Mouse (Mus musculus) embryonic facial prominence, embryonic 12.5 days (tissue): ENCODE data around the gene Hoxd4. TPM values are rescaled to one million over a fixed set of nuclear protein-coding genes. Genes with fewer than 3 reads are reported as not detected.

Experiments used
- ATAC-seq: fragments of 200-750 bp; cut with Nextera tagmentation; 2 replicates; pipeline ENCODE4 v1.8.0; 2017; ENCODE audit not compliant: insufficient number of reproducible peaks, insufficient read depth, low FRiP score, low TSS enrichment
- H3K27ac ChIP-seq: fragments of 300-500 bp; sonication (generic); 2 replicates; pipeline ENCODE4 v1.5.1; 2016; ENCODE audit warnings: mild to moderate bottlenecking
- H3K27me3 ChIP-seq: fragments of 300-500 bp; sonication (generic); 2 replicates; pipeline ENCODE4 v1.6.1; 2016; ENCODE audit warnings: mild to moderate bottlenecking, moderate library complexity
- H3K36me3 ChIP-seq: fragments of 300-500 bp; sonication (generic); 2 replicates; pipeline ENCODE4 v1.6.1; 2016; ENCODE audit warnings: mild to moderate bottlenecking
- H3K4me1 ChIP-seq: fragments of 300-500 bp; sonication (generic); 2 replicates; pipeline ENCODE4 v1.6.1; 2016
- H3K4me2 ChIP-seq: fragments of 300-500 bp; sonication (generic); replicated peaks from 2 replicates; pipeline ENCODE4 v1.6.1; 2016; ENCODE audit warnings: mild to moderate bottlenecking, moderate library complexity
- H3K4me3 ChIP-seq: fragments of 300-500 bp; sonication (generic); 2 replicates; pipeline ENCODE4 v1.5.1; 2016; ENCODE audit warnings: mild to moderate bottlenecking
- H3K9ac ChIP-seq: fragments of 300-500 bp; sonication (generic); 2 replicates; pipeline ENCODE4 v1.6.1; 2016; ENCODE audit warnings: mild to moderate bottlenecking, moderate library complexity
- H3K9me3 ChIP-seq: fragments of 300-500 bp; sonication (generic); 2 replicates; pipeline ENCODE4 v1.6.1; 2016; ENCODE audit warnings: mild to moderate bottlenecking, moderate library complexity
- WGBS: fragments of 180-500 bp; shearing (Covaris S2); methylation state at CpG from one replicate; pipeline ENCODE4 v1.1.7; 2016; 5-methylcytosine and 5-hydroxymethylcytosine counted together
- polyA plus RNA-seq: library from polyadenylated mRNA; unstranded; fragments of >200 nt; fragmentation: Nextera tagmentation; extraction: Ambion mirVana; gene quantifications from 2 replicates; pipeline ENCODE4 v1.2.1, GENCODE M21; 2016

The Hoxd4 gene
- polyA plus RNA-seq, 1 experiment from 2014 or later = 0.14 TPM

DNA sequence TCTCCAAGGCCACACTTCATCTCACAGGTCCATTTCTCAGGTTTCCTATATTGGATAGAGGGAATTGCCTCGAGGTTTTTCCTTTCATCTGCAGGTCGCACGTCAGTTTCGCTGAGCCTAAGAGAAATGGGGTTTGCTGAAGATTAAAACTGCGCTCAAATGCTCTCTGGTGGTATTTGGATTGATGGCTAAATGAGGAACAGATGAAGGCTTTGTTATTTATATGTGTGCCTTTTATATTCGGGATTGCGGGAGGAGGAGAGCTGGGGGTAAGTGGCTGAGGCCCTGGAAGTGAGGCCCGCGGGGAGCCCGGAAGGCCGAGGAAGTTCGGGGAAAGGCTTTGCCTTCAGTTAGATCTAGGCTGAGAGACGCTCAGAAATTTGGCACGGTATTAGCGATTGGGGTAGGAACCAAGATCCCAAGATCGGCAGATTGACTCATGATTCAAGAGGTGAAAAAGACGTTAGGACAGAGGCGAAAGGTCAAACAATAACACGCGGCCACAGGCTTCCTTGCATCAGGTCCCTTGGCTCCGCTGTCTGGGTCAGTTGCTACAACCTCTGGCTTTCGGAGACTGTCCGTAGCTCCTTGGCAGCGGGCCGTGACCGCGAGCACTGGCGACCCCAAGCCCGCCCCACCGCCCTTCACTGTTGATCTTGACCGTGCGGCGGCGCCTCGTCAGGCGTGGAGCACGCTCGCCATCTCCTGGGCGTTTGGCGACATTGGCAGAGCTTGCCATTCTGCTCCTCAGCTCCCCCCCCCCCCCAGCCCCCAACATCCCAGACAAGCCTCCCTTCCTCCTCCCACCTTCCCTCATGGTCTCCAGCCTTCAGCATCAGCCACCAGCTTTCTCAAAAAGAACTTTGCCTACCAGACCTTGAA, 39.0 kb upstream of the Hoxd4 start:
- H3K36me3 ChIP-seq = no peaks in the 10 kb centered on the region
- no peak overlapping the region for H3K9ac ChIP-seq
- peak overlapping the region; percentile 28 for H3K4me3 ChIP-seq
- peak overlapping the region; percentile 47 for H3K4me2 ChIP-seq
- no peaks in the 10 kb centered on the region for H3K9me3 ChIP-seq
- under 1% methylated on average over 40 of the region's 40 CpGs for WGBS
- ATAC-seq = no peak
- H3K27me3 ChIP-seq = peaks cover 93% of the 10 kb centered on the region
- no peak overlapping the region for H3K27ac ChIP-seq
- H3K4me1 ChIP-seq = peaks cover 18% of the 10 kb centered on the region

GRCm38 (mm10) chr2:74673835-74674425, 37.8 kb upstream of the Hoxd4 start:
- H3K36me3 ChIP-seq = no peaks in the 10 kb centered on the region
- WGBS = under 1% methylated on average over 24 of the region's 24 CpGs
- 0 out of 2 replicates have a peak, but pooled peaks cover 10% of the 10 kb centered on the region for H3K4me1 ChIP-seq
- H3K27me3 ChIP-seq = peaks cover 92% of the 10 kb centered on the region
- no peak overlapping the region for H3K4me3 ChIP-seq
- ATAC-seq = no peak
- no peaks in the 10 kb centered on the region for H3K9me3 ChIP-seq
- H3K4me2 ChIP-seq = no peak overlapping the region
- H3K27ac ChIP-seq = no peak overlapping the region
- no peak overlapping the region for H3K9ac ChIP-seq

GRCm38 (mm10) chr2:74674881-74675665, 36.7 kb upstream of the Hoxd4 start, which contains the start of gene Hoxd12:
Gene Hoxd12, plus strand, starts transcription at chr2:74675013.
- ATAC-seq = no peak
- Histone ChIP-seq H3K27ac (no peak within 1 kb of the TSS), H3K36me3 (no peaks in the 10 kb centered on the region), H3K27me3 (peaks cover 95% of the 10 kb centered on the region), H3K4me3 (no peak within 1 kb of the TSS), H3K9me3 (no peaks in the 10 kb centered on the region), H3K4me1 (0 out of 2 replicates have a peak, but pooled peaks cover 16% of the 10 kb centered on the region), H3K4me2 (no peak within 1 kb of the TSS), H3K9ac (no peak within 1 kb of the TSS)
- 2% methylated on average over 47 of the region's 47 CpGs for WGBS

DNA sequence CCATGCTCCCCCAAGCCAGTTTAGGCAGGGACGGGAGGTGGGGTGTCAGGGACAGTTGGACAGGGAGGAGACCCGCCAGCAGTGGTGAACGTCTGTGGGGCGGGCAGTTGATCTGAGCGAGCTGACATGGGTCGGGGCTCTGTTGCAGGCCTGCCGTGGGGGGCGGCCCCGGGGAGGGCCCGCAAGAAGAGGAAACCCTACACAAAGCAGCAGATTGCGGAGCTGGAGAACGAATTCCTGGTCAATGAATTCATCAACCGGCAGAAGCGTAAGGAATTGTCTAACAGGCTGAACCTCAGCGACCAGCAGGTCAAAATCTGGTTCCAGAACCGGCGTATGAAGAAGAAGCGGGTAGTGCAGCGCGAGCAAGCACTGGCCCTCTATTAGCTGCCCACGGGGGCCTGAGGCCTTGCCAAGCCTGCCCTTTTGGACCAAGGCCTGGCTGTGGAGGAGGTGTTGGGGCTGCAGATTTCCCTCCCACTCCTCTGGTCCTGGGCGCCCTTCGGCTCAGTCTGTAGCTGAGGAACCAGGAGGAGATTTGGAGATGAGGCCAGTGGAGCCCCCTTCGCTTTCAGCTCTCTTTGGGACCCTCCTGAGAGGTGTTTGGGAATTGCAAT, 36.0 kb upstream of the Hoxd4 start:
- Histone ChIP-seq H3K4me3 (no peak overlapping the region), H3K4me2 (no peak overlapping the region), H3K9ac (no peak overlapping the region), H3K27me3 (peaks cover 98% of the 10 kb centered on the region), H3K27ac (no peak overlapping the region), H3K9me3 (no peaks in the 10 kb centered on the region), H3K4me1 (0 out of 2 replicates have a peak, but pooled peaks cover 16% of the 10 kb centered on the region), H3K36me3 (no peaks in the 10 kb centered on the region)
- WGBS = 5% methylated on average over 23 of the region's 24 CpGs
- 0 out of 2 replicates have a peak, but pooled peaks have one; percentile 28 for ATAC-seq

- no peaks in the 10 kb centered on the region for H3K36me3 ChIP-seq
- no peak overlapping the region for H3K4me2 ChIP-seq
- ATAC-seq = no peak
- H3K27ac ChIP-seq = no peak overlapping the region
- no peak overlapping the region for H3K9ac ChIP-seq
- H3K4me1 ChIP-seq = peaks cover 16% of the 10 kb centered on the region; the same call in 1 of the 2 replicates
- no peaks in the 10 kb centered on the region for H3K9me3 ChIP-seq
- H3K4me3 ChIP-seq = no peak overlapping the region
- WGBS = 4% methylated on average over 9 of the region's 9 CpGs
- peaks cover 99% of the 10 kb centered on the region for H3K27me3 ChIP-seq
Measured at GRCm38 (mm10) chr2:74676376-74677052, 35.2 kb upstream of the Hoxd4 start.

GRCm38 (mm10) chr2:74677106-74677505, 34.6 kb upstream of the Hoxd4 start:
- ATAC-seq = no peak
- H3K4me1 ChIP-seq = peaks cover 22% of the 10 kb centered on the region
- no peak overlapping the region for H3K27ac ChIP-seq
- H3K36me3 ChIP-seq = no peaks in the 10 kb centered on the region
- H3K4me3 ChIP-seq = no peak overlapping the region
- H3K9me3 ChIP-seq = no peaks in the 10 kb centered on the region
- 9% methylated on average over 2 of the region's 2 CpGs for WGBS
- H3K4me2 ChIP-seq = no peak overlapping the region
- peaks cover 99% of the 10 kb centered on the region for H3K27me3 ChIP-seq
- H3K9ac ChIP-seq = no peak overlapping the region

DNA sequence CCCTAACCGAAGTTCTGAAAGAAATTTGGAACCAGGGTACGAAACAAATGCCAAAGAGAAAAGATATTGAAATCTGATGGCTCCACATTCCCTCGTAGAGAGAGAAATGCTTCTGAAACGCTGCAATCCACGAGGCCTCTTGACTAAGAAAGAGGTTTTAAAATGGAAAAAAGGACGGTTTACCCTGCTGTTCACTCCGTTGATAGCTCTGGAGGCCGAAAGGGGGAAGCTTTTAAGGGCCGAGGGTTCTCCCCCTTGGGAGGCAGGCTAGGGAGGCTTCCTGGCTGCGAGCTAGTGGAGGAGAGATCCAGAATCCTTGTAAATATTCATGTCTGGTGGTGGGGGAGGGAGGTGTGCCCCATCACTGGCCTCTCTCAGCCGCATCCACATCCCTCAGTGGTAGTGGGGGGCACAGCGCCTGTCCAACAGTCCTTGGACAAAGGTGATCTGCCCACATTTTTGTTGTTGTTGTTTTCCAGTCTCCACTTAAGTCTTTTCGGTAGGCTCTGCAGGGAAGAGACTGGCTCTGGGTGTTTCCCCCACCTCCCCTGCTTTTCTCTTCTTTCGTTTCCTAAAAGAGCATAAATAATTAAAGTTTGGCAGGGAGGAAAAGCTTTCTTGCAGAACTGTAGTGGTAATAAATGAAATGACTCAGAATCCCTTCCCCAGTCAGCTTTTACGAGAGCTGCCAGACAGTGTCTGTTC, 32.7 kb upstream of the Hoxd4 start, which contains the start of gene Hoxd11:
Hoxd11 (plus strand) TSS at position 667 of the 705 bp plus-strand sequence.
- Histone ChIP-seq H3K4me2 (0 out of 2 replicates have a peak within 1 kb of the TSS, but pooled peaks have one; percentile 5), H3K27me3 (peaks cover 98% of the 10 kb centered on the region), H3K9me3 (no peaks in the 10 kb centered on the region), H3K4me3 (no peak within 1 kb of the TSS), H3K4me1 (peaks cover 18% of the 10 kb centered on the region), H3K9ac (no peak within 1 kb of the TSS), H3K27ac (no peak within 1 kb of the TSS), H3K36me3 (no peaks in the 10 kb centered on the region)
- 2% methylated on average over 15 of the region's 15 CpGs for WGBS
- no peak for ATAC-seq

- H3K36me3 ChIP-seq = no peaks in the 10 kb centered on the region
- H3K27me3 ChIP-seq = peaks cover 98% of the 10 kb centered on the region
- H3K4me2 ChIP-seq = 0 out of 2 replicates have a peak overlapping the region, but pooled peaks have one; percentile 5
- ATAC-seq = no peak
- H3K9ac ChIP-seq = no peak overlapping the region
- H3K27ac ChIP-seq = no peak overlapping the region
- no peaks in the 10 kb centered on the region for H3K9me3 ChIP-seq
- WGBS = under 1% methylated on average over 26 of the region's 26 CpGs
- peaks cover 18% of the 10 kb centered on the region for H3K4me1 ChIP-seq
- no peak overlapping the region for H3K4me3 ChIP-seq
Measured at GRCm38 (mm10) chr2:74679596-74679971, 32.1 kb upstream of the Hoxd4 start.

GRCm38 (mm10) chr2:74679980-74680379, 31.7 kb upstream of the Hoxd4 start:
- Histone ChIP-seq H3K9me3 (no peaks in the 10 kb centered on the region), H3K4me3 (no peak overlapping the region), H3K36me3 (no peaks in the 10 kb centered on the region), H3K27ac (no peak overlapping the region), H3K27me3 (peaks cover 98% of the 10 kb centered on the region), H3K4me1 (peaks cover 18% of the 10 kb centered on the region), H3K4me2 (0 out of 2 replicates have a peak overlapping the region, but pooled peaks have one; percentile 5), H3K9ac (no peak overlapping the region)
- ATAC-seq = no peak
- under 1% methylated on average over 23 of the region's 23 CpGs for WGBS
